Mouse (Mus musculus) forebrain, embryonic 10.5 days (tissue): ENCODE measurements around the gene Defa35. TPM values are rescaled to one million over a fixed set of nuclear protein-coding genes. Genes with fewer than 3 reads are reported as not detected.
"Not testable (repeated sequence)": the region's sequence is repeated elsewhere in the genome, so short reads cannot be mapped to it uniquely, and the experiment has no call there.

Experiments used
- DNase-seq: peaks from one replicate; pipeline ENCODE4 v3.0.0-alpha.2; 2017; ENCODE audit warnings: low spot score; ENCODE audit errors: extremely low spot score
- H3K27ac ChIP-seq: fragments of 300-500 bp; sonication (generic); 2 replicates; pipeline ENCODE4 v1.5.1; 2016; ENCODE audit warnings: mild to moderate bottlenecking
- H3K27me3 ChIP-seq: fragments of 300-500 bp; sonication (generic); 2 replicates; pipeline ENCODE4 v1.6.1; 2016; ENCODE audit warnings: mild to moderate bottlenecking; ENCODE audit not compliant: poor library complexity, severe bottlenecking
- H3K36me3 ChIP-seq: fragments of 300-500 bp; sonication (generic); replicated peaks from 2 replicates; pipeline ENCODE4 v1.6.1; 2016; ENCODE audit warnings: mild to moderate bottlenecking, moderate library complexity
- H3K4me1 ChIP-seq: fragments of 300-500 bp; sonication (generic); 2 replicates; pipeline ENCODE4 v1.6.1; 2016
- H3K4me3 ChIP-seq: fragments of 300-500 bp; sonication (generic); 2 replicates; pipeline ENCODE4 v1.5.1; 2016; ENCODE audit warnings: mild to moderate bottlenecking, moderate library complexity
- H3K9me3 ChIP-seq: fragments of 300-500 bp; sonication (generic); 2 replicates; pipeline ENCODE4 v1.6.1; 2016; ENCODE audit warnings: mild to moderate bottlenecking, moderate library complexity
- WGBS: fragments of 180-500 bp; shearing (Covaris S2); methylation state at CpG from one replicate; pipeline ENCODE4 v1.1.7; 2016; 5-methylcytosine and 5-hydroxymethylcytosine counted together
- polyA plus RNA-seq: library from polyadenylated mRNA; unstranded; fragments of >200 nt; fragmentation: Nextera tagmentation; extraction: Ambion mirVana; gene quantifications from 2 replicates; pipeline ENCODE4 v1.2.1, GENCODE M21; 2016

The Defa35 gene
- not detected in 2 replicates for polyA plus RNA-seq

DNA sequence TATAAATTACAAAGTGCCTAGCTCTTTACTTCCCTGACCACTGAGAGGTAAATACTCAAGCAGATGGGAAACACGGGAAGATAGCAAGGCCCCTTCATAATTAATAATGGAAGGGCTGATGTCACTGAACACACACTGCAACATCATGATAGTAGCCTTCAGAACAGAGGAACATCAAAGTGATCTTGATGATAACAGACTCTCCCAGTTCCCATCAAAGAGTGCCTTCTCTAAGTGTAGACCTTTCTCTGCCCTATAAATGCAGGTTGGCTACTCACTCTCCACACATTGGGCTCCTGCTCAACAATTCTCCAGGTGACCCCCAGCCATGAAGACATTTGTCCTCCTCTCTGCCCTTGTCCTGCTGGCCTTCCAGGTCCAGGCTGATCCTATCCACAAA lies at the start of gene Defa35:
TSS of gene Defa35 (plus strand) at position 301 of the 400 bp plus-strand sequence.
- DNase-seq, H3K27me3 ChIP-seq, H3K9me3 ChIP-seq, H3K4me1 ChIP-seq, H3K27ac ChIP-seq, H3K36me3 ChIP-seq, H3K4me3 ChIP-seq: not testable (repeated sequence)
- 89% methylated on average over 1 of the region's 1 CpGs for WGBS

DNA sequence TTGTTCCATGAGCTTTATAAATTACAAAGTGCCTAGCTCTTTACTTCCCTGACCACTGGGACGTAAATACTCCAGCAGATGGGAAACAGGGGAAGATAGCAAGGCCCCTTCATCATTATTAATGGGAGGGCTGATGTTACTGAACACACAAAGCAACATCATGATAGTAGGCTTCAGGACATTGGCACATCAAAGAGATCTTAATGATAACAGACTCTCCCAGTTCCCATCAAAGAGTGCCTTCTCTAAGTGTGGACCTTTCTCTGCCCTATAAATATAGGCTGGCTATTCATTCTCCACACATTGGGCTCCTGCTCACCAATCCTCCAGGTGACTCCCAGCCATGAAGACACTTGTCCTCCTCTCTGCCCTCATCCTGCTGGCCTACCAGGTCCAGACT lies 39.6 kb upstream of the Defa35 start, which contains the start of gene Defa21:
TSS of gene Defa21 (plus strand) at position 301 of the 400 bp plus-strand sequence.
- H3K27ac ChIP-seq, result not testable (repeated sequence)
- WGBS, result no CpG with 5 or more reads among the region's 1 CpGs

DNA sequence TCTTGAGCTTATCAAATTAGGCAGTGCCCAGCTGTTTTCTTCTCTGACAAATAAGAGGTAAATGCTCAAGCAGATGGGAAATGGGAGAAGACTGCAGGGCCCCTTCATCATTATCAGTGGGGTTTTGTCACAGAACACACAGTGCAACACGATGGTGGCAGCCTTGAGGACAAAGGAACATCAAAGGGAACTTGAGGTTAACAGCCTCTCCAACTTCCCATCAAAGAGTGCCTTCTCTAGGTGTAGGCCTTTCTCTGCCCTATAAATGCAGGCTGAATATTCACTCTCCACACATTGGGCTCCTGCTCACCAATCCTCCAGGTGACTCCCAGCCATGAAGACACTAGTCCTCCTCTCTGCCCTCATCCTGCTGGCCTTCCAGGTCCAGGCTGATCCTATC lies 10.1 kb upstream of the Defa35 start, which contains the start of gene Defa23:
TSS of gene Defa23 (plus strand) at position 301 of the 400 bp plus-strand sequence.
- H3K4me1 ChIP-seq, H3K36me3 ChIP-seq, H3K9me3 ChIP-seq, DNase-seq, H3K4me3 ChIP-seq, H3K27me3 ChIP-seq, H3K27ac ChIP-seq: not testable (repeated sequence)
- no CpG with 5 or more reads among the region's 1 CpGs for WGBS

More for the DNA sequence above, 39.6 kb upstream of the Defa35 start, which contains the start of gene Defa21:
- H3K36me3 ChIP-seq, H3K27me3 ChIP-seq, H3K4me1 ChIP-seq, H3K4me3 ChIP-seq, H3K9me3 ChIP-seq, DNase-seq: not testable (repeated sequence)

DNA sequence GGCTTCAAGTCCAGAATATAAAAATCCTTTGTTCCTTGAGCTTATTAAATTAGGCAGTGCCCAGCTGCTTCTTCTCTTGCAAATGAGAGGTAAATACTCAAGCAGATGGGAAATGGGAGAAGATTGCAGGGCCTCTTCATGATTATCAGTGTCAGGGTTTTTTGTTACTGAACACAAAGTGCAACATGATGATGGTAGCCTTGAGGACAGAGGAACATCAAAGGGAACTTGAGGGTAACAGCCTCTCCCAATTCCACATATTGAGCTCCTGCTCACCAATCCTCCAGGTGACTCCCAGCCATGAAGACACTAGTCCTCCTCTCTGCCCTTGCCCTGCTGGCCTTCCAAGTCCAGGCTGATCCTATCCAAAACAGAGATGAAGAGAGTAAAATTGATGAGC lies 19.3 kb downstream of the Defa35 start, which contains the start of gene Defa25:
TSS of gene Defa25 (plus strand) at position 301 of the 400 bp plus-strand sequence.
- not testable (repeated sequence) for H3K9me3 ChIP-seq, H3K27ac ChIP-seq, DNase-seq, H3K4me3 ChIP-seq, H3K4me1 ChIP-seq, H3K36me3 ChIP-seq, H3K27me3 ChIP-seq

DNA sequence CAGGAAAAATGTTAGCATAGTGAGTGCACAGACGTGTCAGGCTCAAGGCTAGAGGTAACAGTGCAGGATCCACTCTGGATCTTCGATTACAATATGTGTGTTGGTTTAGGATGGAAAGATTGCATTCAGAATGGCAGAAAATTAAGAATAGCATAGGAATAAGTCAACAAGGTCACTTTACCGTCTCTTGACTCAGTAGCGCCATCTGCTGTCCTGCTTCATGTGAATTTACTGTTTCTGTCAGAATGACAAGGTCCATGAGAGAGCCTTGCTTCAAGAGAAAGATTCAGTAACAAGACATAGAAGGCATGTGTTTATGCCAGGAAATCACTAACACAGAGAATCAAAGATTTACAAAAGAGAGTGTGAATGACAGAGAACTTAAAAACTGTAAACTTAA lies 28.3 kb downstream of the Defa35 start:
- 53% methylated on average over 4 of the region's 4 CpGs for WGBS
- DNase-seq, result no peak
- Histone ChIP-seq H3K4me3 (no peak overlapping the region), H3K4me1 (no peaks in the 10 kb centered on the region), H3K27me3 (no peaks in the 10 kb centered on the region), H3K36me3 (no peaks in the 10 kb centered on the region), H3K27ac (no peak overlapping the region), H3K9me3 (peaks cover 17% of the 10 kb centered on the region; the same call in 1 of the 2 replicates)

DNA sequence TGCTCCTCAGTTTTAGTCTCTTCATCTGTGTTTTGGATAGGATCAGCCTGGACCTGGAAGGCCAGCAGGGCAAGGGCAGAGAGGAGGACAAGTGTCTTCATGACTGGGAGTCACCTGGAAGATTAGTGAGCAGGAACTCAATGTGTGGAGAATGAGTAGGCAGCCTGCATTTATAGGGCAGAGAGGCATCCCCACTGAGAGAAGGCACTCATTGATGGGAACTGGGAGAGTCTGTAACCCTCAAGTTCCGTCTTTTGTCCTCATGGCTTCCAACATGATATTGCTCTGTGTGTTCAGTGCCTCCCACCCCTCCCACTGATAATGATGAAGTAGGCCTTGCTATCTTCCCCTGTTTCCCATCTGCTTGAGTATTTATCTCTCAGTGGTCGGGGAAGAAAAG lies 31.1 kb downstream of the Defa35 start, which contains the start of gene Gm14851:
TSS of gene Gm14851 (minus strand) at position 101 of the 400 bp plus-strand sequence.
- H3K9me3 ChIP-seq, result peaks cover 31% of the 10 kb centered on the region
- not testable (repeated sequence) for H3K27ac ChIP-seq, H3K4me3 ChIP-seq, H3K27me3 ChIP-seq, H3K36me3 ChIP-seq, H3K4me1 ChIP-seq, DNase-seq
- WGBS, result 75% methylated on average over 1 of the region's 2 CpGs

Other genes with a start within 250 kb of the Defa35 start
- gene Defb33, start 172.4 kb upstream of the Defa35 start, polyA plus RNA-seq, result not detected in 2 replicates
- gene Gm15056, start 162.4 kb upstream of the Defa35 start, polyA plus RNA-seq, result not detected in 2 replicates
- gene Gm6040, start 143.0 kb upstream of the Defa35 start, polyA plus RNA-seq, result not detected in 2 replicates
- not detected in 2 replicates for gene AY761185, start 120.3 kb upstream of the Defa35 start, polyA plus RNA-seq
- not detected in 2 replicates for gene Defa21, start 39.5 kb upstream of the Defa35 start, polyA plus RNA-seq
- gene Defa23, start 10.0 kb upstream of the Defa35 start, polyA plus RNA-seq, result not detected in 2 replicates
- gene Defa25, start 19.4 kb downstream of the Defa35 start, polyA plus RNA-seq, result not detected in 2 replicates
- not detected in 2 replicates for gene Gm14851, start 31.0 kb downstream of the Defa35 start, polyA plus RNA-seq
- gene Defa30, start 69.6 kb downstream of the Defa35 start, polyA plus RNA-seq, result not detected in 2 replicates
- gene Defa22, start 97.2 kb downstream of the Defa35 start, polyA plus RNA-seq, result not detected in 2 replicates
- not detected in 2 replicates for gene Defa31, start 126.6 kb downstream of the Defa35 start, polyA plus RNA-seq
- gene Gm15293, start 136.5 kb downstream of the Defa35 start, polyA plus RNA-seq, result not detected in 2 replicates
- gene Gm15292, start 184.7 kb downstream of the Defa35 start, polyA plus RNA-seq, result not detected in 2 replicates